ENCODE assay signal across 20 mouse cellular contexts in the genomic region with DNA sequence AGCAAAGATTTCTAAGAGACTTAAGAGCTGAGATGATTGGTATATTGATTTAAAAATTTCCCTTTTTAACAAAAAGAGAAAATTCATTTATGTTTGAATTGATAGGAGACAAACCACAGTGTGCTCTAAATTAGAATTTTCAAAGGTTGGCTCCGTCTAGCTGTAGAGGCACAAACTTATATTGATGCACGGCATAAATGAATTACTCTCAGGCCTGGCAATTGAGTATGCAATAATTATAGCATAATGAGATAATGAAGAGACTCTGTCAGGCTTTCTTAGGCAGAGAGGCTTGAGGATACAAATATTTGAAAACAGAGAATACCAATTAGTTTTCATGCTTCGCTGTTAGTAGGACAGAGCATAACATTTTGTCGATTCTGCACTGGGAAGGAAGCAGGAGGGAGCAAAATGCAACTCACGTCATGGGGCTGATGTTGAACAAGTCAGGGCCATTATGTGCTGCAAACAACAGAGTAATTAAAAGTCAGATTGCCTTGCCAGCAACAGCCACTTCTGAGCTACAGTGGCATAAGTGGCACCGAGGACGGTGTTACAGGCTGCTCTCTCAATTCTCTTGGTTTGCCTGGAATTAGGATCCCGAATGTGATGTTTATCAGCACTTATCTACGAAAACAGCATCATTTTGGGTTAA.
A peak's percentile ranks its signal among the peaks of the same experiment; 100 is the strongest.
DNase-seq lines count a peak whose midpoint lies in the region; ATAC-seq and TF ChIP-seq lines count a peak whose summit lies in the region.
"Had no signal": no experiment of that assay in that cellular context is flagged by ENCODE, and none has a peak within 500 bp of the region (broad histone marks: within the 10 kb centered on the region; RNA-seq: fewer than 3 reads in every experiment).

No protein-coding gene starts in this region.

- peak; percentile 3 for DNase-seq in adrenal gland, adult 2 months
- no peak for DNase-seq in adrenal gland, postnatal 10 days
- DNase-seq in midbrain, embryonic 11.5 days (ENCODE audit: low spot score, missing footprints), result no peak
- DNase-seq in midbrain, embryonic 10.5 days (ENCODE audit: low spot score), result no peak
- no peak for DNase-seq in right cerebral cortex, postnatal 14 days
- DNase-seq in cerebellum, adult 2 months, result no peak
- DNase-seq: adrenal gland, postnatal 36 days; cerebellum, adult 8-10 months; gastrocnemius, postnatal 25 days; kidney, adult 11 months; lung, adult 18-20 months; thymus, adult 18-20 months had no signal

- H3K4me2 ChIP-seq in midbrain, embryonic 11.5 days, result no peak overlapping the region
- no peak overlapping the region for H3K4me2 ChIP-seq in midbrain, embryonic 12.5 days (replicated peaks)
- no peak overlapping the region for H3K4me2 ChIP-seq in neural tube, embryonic 14.5 days (ENCODE audit: low read depth, low read length)
- H3K4me2 ChIP-seq: liver, embryonic 11.5 days; stomach, embryonic 15.5 days had no signal

- WGBS in midbrain, embryonic 11.5 days, result 76% methylated on average over 9 of the region's 9 CpGs
- 88% methylated on average over 9 of the region's 9 CpGs for WGBS in midbrain, embryonic 10.5 days
- 72% methylated on average over 9 of the region's 9 CpGs for WGBS in midbrain, embryonic 12.5 days
- 54% methylated on average over 9 of the region's 9 CpGs for WGBS in neural tube, embryonic 14.5 days
- WGBS in cerebellum, adult 2 months, result 69% methylated on average over 9 of the region's 9 CpGs

- no peaks in the 10 kb centered on the region for H3K27me3 ChIP-seq in midbrain, embryonic 11.5 days (ENCODE audit: control insufficient read depth, insufficient read depth, low read length)
- H3K27me3 ChIP-seq in midbrain, embryonic 10.5 days (ENCODE audit: low read depth, poor library complexity, severe bottlenecking), result no peaks in the 10 kb centered on the region
- no peaks in the 10 kb centered on the region for H3K27me3 ChIP-seq in midbrain, embryonic 12.5 days
- no peaks in the 10 kb centered on the region for H3K27me3 ChIP-seq in neural tube, embryonic 14.5 days (ENCODE audit: control insufficient read depth, insufficient read depth, low read length)
- H3K27me3 ChIP-seq in cerebellum, adult 2 months (ENCODE audit: control insufficient read depth, insufficient read depth, low read length), result no peaks in the 10 kb centered on the region
- H3K27me3 ChIP-seq: megakaryocyte, embryonic 14.5 days; stomach, embryonic 15.5 days had no signal

- no peaks in the 10 kb centered on the region for H3K9me3 ChIP-seq in midbrain, embryonic 11.5 days (ENCODE audit: control insufficient read depth, low read length)
- H3K9me3 ChIP-seq in midbrain, embryonic 10.5 days (replicated peaks), result no peaks in the 10 kb centered on the region
- H3K9me3 ChIP-seq in midbrain, embryonic 12.5 days, result no peaks in the 10 kb centered on the region
- no peaks in the 10 kb centered on the region for H3K9me3 ChIP-seq in neural tube, embryonic 14.5 days (ENCODE audit: control insufficient read depth, low read length)
- H3K9me3 ChIP-seq: megakaryocyte, embryonic 14.5 days; stomach, embryonic 15.5 days had no signal

- no peak overlapping the region for H3K4me3 ChIP-seq in midbrain, embryonic 11.5 days (ENCODE audit: low read depth, low read length)
- H3K4me3 ChIP-seq in midbrain, embryonic 10.5 days, result no peak overlapping the region
- no peak overlapping the region for H3K4me3 ChIP-seq in midbrain, embryonic 12.5 days
- H3K4me3 ChIP-seq in neural tube, embryonic 14.5 days (ENCODE audit: low read depth, low read length), result no peak overlapping the region
- no peak overlapping the region for H3K4me3 ChIP-seq in cerebellum, adult 2 months (replicated peaks; ENCODE audit: insufficient read depth, low read depth, low read length)
- H3K4me3 ChIP-seq: megakaryocyte, embryonic 14.5 days; myocyte; stomach, embryonic 15.5 days had no signal

- no peaks in the 10 kb centered on the region for H3K36me3 ChIP-seq in midbrain, embryonic 11.5 days (ENCODE audit: control insufficient read depth, insufficient read depth, low read length)
- H3K36me3 ChIP-seq in midbrain, embryonic 10.5 days, result no peaks in the 10 kb centered on the region
- H3K36me3 ChIP-seq in midbrain, embryonic 12.5 days, result no peaks in the 10 kb centered on the region
- H3K36me3 ChIP-seq in neural tube, embryonic 14.5 days (ENCODE audit: control insufficient read depth, insufficient read depth, low read length), result no peaks in the 10 kb centered on the region
- H3K36me3 ChIP-seq: stomach, embryonic 15.5 days had no signal

- H3K4me1 ChIP-seq in midbrain, embryonic 11.5 days (ENCODE audit: control insufficient read depth, insufficient read depth, low read length), result no peaks in the 10 kb centered on the region
- H3K4me1 ChIP-seq in midbrain, embryonic 10.5 days, result no peaks in the 10 kb centered on the region
- no peaks in the 10 kb centered on the region for H3K4me1 ChIP-seq in midbrain, embryonic 12.5 days
- no peaks in the 10 kb centered on the region for H3K4me1 ChIP-seq in neural tube, embryonic 14.5 days (ENCODE audit: control insufficient read depth, insufficient read depth, low read length)
- H3K4me1 ChIP-seq in cerebellum, adult 2 months (ENCODE audit: control insufficient read depth, insufficient read depth, low read length), result no peaks in the 10 kb centered on the region
- H3K4me1 ChIP-seq: megakaryocyte, embryonic 14.5 days; stomach, embryonic 15.5 days had no signal

- H3K9ac ChIP-seq in midbrain, embryonic 11.5 days (ENCODE audit: low read length), result no peak overlapping the region
- no peak overlapping the region for H3K9ac ChIP-seq in midbrain, embryonic 12.5 days (replicated peaks)
- no peak overlapping the region for H3K9ac ChIP-seq in neural tube, embryonic 14.5 days (replicated peaks; ENCODE audit: low read depth, low read length)
- H3K9ac ChIP-seq: stomach, embryonic 15.5 days had no signal

- peak; percentile 54; the same call in 1 of the 2 replicates for ATAC-seq in midbrain, embryonic 11.5 days (ENCODE audit: low FRiP score)
- peak; percentile 45; the same call in 1 of the 2 replicates for ATAC-seq in midbrain, embryonic 12.5 days (ENCODE audit: low FRiP score, low read depth)
- peak; percentile 65 for ATAC-seq in neural tube, embryonic 14.5 days (ENCODE audit: low read depth)
- ATAC-seq: activated CD4-positive, CD25-positive, alpha-beta regulatory T cell, adult 4 months; CD4-positive, CD25-positive, alpha-beta regulatory T cell, adult 4 months had no signal

- H3K27ac ChIP-seq in midbrain, embryonic 11.5 days (ENCODE audit: low read depth, low read length), result no peak overlapping the region
- no peak overlapping the region for H3K27ac ChIP-seq in midbrain, embryonic 10.5 days (replicated peaks)
- H3K27ac ChIP-seq in midbrain, embryonic 12.5 days (replicated peaks), result no peak overlapping the region
- H3K27ac ChIP-seq in neural tube, embryonic 14.5 days (ENCODE audit: low read depth, low read length), result no peak overlapping the region
- H3K27ac ChIP-seq in cerebellum, adult 2 months (ENCODE audit: insufficient read depth, low read length), result no peak overlapping the region
- H3K27ac ChIP-seq: stomach, embryonic 15.5 days had no signal

- no peak for TF ChIP-seq CTCF in cerebellum, adult 2 months (IDR thresholded peaks at IDR 0.05; ENCODE audit: borderline replicate concordance, insufficient read depth, low read depth, low read length)

- no peak for TF ChIP-seq POLR2A in cerebellum, adult 2 months (IDR thresholded peaks at IDR 0.05; ENCODE audit: borderline replicate concordance, insufficient read depth, low read length)
